Mouse (Mus musculus): ENCODE results near the gene P4ha3.
"Not testable (repeated sequence)": the region's sequence is repeated elsewhere in the genome, so short reads cannot be mapped to it uniquely, and the experiment has no call there.

The P4ha3 gene

DNA sequence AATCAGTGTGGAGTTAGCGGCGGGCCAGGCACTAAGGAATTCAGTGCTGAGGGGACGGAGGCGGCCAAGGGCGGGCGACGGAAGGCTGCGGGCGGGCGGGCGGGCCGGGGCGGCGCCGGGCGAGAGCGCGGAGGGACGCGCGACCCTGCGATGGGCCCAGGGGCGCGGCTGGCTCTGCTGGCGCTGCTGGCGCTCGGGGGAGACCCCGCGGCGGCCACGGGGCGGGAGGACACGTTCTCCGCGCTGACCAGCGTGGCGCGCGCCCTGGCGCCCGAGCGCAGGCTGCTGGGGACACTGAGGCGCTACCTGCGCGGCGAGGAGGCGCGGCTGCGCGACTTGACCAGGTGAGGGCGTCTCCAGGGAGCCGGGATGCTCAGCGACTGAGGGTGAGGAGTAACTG lies at the start of gene P4ha3:
P4ha3 (plus strand) TSS at position 138 of the 400 bp plus-strand sequence.
- peak in 1 of 2 experiments; percentile 31 for DNase-seq

DNA sequence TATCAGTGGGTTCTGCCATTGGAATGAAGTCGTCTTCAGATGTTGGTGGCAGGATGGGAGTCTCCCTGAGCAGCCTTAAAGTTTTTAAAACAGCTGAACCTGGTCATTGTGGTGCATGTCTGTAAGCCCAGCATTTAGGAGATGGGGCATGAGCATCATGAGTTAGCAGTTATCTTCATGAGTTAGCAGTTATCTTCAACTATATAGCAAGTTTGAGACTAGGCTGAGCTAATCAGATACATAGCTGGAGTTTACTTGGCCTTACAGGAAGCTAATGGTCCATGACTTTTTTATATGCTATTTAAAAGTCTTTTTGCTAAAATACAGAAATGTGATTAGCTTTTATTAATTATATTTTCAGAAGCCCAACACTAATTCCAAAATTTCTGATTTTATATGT lies 47.0 kb upstream of the P4ha3 start:
- no peak for DNase-seq

DNA sequence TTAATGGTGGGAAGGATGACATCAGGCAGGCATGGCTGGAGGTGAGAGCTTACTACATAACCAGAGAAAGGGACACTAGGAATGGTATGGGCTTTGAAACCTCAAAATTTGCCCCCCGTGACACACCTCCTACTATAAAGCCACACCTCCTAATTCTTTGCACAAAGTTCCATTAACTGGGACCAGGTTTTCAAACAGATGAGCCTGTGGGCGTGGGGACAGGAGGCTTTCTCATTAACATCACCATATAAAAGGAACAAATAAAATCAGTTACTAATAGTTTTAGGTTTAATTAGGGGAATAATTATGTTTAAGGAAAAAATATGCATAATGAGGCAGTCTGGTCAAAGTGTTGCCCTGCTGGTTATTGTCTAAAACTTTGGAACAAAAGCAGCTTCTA lies 44.7 kb upstream of the P4ha3 start:
- DNase-seq = no peak

DNA sequence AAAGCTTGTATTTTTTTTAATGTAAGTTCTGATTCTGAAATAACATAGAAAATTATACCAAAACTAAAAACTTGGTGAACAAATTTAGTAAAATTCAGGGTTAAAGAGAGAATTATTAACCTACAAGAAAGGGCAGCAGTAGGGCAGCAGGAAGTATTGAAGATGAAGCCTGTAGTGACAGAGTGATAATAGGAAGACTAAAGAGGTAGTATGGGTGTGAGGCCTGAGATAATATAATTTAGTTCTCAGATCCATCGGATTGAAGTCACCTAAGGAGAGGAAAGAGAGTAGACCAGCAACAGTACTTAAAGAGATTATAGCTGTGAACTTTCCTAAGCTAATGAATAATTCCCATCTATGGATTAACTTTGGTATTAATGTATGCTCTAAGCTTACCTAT lies 42.3 kb upstream of the P4ha3 start:
- DNase-seq = no peak

DNA sequence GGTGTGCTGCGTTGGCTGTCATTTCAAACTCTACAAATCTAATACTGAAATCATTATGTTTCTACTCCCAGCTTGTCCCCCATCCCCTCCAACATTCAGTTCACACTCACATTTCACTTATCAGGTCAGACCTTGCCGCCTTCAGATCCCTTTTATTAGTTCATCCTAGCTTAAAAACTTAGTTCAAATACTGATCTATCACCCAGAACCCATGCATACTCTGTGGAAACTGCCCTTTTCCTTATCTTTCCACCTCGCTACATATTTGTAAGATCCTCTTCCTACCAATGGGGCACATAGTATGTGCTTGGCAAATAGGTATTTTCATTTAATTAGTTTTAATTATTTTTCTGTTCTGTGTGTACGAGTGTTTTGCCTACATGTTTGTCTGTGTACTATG lies 41.1 kb upstream of the P4ha3 start:
- DNase-seq = no peak

DNA sequence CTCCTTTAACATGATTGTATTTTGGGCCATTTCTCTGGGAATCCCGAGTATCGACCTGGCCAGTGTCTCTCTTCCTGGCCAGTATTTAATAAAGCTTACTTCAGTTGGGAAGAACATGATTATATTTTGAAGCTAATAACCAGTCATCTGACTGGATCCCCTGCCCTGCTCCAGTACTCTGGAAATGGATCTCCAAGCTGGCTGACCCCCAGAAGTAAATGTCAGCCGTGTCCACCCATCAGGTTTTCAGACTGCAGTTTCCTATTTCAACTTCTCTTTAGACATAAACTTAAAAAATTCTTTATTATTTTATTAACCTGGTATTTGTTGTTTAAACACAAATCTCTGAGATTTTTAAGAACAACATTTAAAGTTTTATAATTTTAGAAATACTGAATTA lies 40.1 kb upstream of the P4ha3 start:
- no peak for DNase-seq

DNA sequence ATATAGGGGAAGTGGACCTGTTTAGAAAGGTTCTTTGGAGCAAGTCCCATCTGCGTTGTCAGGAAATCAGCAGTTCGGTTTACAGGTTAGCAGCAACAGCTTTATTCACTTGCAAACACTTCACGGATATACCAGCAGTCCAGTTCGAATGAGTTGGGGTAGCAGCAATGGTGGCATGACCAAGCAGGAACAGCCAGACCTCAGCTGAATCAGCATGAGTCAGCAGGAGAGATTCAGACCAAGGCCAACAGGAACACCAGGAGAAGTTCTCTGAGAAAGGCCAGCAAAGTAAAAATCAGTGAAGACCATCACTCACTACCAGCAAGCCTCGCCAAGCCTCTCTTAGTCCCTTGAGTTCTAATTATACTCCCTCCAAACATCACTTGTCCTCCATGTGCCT lies 34.7 kb upstream of the P4ha3 start:
- no peak for DNase-seq

DNA sequence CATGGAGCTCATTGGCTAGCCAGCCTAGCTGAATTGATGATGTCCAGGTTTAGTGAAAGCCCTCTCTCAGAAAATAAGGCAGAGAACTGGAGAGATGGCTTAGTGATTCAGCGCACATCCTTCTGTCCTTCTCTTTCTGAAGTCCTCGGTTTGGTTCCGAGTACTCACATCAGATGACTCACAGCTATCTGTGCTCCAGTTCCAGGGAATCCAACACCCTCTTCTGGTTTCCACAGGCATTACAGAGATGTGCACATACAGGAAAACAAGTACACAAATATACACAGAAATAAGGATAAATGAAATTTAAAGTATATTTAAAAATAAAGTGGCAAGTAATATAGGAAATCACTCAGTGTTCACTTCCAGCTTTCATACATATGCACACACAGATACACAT lies 23.0 kb upstream of the P4ha3 start:
- DNase-seq = no peak

DNA sequence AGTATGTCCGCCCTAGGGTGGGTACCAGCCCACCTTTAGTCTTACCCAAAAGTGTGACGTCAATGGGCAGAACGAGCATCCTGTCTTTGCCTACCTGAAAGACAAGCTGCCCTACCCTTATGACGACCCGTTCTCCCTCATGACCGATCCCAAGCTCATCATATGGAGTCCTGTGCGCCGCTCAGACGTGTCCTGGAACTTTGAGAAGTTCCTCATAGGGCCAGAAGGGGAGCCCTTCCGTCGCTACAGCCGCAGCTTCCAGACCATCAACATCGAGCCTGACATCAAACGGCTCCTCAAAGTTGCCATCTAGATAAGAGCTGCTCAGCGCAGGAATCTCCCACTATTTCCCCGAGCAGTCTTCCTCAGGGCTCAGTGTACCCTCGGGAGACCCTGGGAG lies 20.4 kb upstream of the P4ha3 start:
- DNase-seq = not testable (repeated sequence)

DNA sequence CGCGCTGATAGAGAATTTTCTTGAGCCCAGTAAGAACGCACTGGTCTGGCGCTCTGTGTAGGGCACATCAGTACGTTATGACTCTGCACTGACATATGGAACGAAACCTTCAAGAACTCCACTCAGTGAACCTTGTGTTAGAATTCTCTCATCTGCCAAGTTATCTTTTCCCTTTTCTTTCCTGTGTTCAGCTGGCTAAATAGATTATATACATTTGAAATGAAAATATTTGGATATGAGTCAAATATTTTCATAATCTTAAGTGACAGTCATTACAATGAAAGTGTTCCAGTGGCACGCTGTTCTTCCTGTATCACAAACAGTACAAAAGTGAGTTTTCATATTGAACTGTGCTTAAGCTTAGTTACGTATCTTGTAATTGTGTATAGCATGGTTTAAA lies 13.0 kb upstream of the P4ha3 start:
- DNase-seq = no peak

DNA sequence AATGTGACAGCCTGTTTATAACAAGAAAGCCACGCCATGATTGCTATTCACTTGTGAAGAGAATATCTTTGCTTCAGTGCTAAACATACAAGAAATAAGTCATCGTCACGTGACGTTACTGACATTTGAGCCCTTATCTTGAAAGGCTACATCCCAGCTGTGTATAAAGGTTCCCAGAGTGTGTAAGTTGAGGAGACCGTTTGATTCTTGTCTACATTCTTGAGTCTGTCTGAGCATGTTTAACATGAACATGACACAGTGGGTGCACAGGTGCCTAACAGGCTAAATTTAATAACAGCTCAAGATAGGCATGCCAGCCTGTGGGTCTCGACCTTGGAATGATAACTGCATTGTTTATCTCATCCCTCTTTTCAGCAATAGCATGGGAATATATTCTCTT lies 10.8 kb upstream of the P4ha3 start:
- no peak for DNase-seq

DNA sequence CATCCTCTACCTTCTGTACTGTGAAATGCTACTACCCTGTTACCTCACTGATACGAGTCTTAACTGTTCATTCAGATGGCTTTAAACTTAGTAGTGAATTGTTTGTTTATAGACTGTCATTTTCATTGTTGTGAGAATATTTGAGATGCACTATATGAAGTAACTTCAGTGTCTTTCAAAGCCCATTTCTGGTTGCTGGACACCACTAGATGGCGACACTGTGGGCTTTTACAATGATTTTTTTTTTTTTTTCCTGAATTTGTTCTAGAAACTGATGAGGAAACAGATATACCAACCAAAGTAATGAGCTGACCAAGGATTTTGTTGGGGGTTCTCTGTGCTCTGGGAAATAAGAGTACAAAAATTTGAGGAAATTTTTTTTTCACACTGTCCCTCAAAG lies 8.9 kb upstream of the P4ha3 start:
- peak in 1 of 2 experiments; percentile 51 for DNase-seq

DNA sequence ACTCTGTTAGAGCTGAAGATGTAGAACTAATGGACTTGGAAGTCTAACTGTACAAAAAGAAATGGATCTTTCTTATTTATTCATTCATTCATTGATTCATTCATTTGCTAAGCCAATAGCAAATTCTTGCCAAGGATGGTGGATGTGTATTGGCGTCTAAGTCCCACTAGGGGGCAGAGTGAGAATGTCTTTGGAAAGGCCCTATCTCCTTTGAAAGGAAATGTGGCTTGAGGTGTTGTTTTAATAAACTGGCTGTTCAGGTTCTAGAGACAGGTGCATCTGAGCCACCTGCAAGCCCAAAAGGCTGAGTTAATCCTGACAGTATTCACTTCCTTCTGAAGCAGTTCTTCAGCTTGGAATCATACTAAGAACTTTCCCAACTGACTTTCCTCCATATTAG lies 5.5 kb upstream of the P4ha3 start:
- peak; percentile 41 to 50 for DNase-seq

DNA sequence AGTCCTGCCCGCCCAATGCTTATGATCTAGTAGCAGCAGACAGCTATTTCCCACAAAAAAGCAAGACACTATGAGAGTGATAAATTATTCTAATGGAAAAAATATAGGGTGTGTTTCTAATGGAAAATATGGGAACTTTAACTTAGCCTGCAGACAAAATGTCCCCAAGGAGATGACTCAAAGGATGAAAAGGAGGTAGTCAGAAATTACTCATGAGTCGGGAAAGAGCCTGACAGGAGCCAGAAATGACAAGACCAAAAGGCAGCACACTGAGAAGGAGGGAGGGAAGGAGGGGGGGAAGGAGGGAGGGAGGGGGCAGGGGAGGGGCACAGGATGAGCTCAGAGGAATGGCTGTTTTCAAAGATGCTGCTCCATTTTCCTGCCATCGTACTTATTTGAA lies 3.7 kb upstream of the P4ha3 start:
- DNase-seq = no peak

DNA sequence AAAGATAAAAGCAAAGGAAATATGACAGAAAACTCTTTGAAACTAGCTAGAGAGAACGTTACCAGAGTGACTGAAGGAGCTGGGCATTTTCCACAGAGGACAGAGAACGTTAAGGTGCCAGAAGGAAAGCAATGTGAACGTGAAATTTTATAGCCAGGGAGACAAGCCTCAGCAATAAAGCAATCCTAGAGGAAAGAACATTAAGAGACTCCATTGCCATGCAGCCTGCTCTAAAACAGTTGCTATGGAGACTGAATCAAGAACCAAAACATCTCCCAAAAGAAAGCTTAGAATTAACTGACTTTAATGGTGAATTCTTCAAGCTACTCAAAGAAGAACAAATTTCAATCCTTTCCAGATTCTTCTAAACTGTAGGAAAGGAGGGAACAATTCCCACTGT lies 2.0 kb upstream of the P4ha3 start:
- DNase-seq = no peak

DNA sequence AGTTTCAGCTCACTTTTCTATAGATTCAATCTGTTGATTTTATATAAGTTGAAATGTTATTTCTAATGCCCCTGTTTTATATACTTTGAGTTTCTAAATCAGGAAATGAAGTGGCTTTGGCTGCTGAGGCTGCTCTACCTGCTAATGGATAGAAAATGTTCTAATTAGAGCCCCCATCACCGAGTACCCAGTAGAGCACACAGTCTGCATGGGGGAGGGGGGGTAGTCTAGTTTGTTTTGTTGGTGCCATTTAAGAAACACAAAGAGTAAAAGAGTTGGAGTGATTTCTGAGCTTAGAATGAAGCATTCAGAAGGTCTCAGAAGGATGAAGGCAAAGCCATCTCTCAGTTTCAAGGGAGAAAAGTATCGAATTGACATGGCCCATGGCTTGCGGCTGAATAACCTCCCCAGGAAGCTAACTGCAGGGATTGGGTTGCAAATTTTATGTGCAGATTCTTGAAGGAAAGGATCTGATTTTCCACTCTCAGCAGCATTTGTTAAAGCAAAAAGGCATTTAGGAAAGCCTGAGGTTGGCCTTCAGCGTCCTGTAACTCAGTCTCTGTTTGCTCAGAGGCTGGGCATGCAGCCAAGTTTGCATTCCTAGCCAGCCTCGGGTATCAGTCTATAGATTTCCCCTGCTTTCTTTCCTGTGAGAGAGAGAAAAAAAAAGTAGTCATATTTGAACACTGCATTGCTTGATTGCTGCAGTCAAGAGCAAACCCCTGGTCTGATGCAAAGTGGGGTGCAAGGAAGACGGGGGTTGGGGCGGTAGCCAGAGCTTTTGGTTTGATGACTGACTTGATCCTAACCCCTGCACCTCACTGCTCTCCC lies 2.6 kb downstream of the P4ha3 start:
- DNase-seq = peak; percentile 31 to 72

DNA sequence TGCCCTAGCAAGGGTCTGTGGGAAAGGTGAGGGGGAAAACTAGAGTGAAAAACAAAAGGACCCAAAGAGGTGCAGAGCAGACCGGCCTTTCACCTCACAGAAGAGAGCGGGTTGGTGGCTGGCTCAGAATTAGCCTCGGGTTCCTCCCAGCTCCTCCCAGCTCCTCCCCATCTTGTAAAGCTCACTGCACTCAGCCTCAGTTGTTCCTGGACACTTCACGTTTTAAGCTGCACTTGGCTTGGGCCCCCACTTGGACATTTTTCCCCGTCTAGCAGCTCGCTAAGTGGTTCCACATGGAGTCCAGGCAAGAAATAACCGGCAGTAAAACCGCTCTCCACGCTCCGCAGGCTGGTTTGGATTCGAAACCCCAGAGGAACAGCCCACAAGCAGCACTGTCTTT lies 3.3 kb downstream of the P4ha3 start:
- DNase-seq = no peak

DNA sequence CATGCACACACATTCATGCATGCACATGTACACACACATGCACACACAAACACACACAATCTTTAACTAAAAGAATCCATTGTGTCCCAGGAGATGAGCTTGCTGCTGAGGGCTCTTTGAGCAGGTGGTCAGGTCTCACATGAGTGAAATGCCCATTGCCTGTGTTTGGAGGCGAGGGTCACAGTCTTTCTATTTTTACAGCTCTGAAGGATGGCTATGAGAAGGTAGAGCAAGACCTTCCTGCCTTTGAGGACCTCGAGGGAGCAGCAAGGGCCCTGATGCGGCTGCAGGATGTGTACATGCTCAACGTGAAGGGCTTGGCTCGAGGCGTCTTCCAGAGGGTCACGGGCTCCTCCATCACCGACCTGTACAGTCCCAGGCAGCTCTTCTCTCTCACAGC lies 8.2 kb downstream of the P4ha3 start:
- no peak for DNase-seq

DNA sequence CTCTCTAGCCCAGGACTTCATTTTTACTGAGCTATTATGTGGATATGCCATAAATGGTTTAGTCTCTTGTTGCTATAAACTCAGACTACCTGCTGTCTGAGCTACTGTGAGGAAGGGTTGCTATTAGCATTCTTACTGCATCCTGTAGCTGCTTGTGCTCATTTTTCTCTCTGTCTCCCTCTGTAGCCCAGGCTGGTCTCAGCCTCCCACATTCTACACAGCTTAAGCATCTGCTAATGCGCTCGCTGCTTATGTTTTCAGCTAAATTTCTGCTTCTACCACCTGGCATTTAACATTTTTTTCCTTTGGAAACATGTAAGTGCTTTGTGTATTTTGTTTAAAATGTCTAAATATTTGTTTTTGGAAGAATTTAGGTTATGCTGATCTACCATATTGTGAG lies 10.4 kb downstream of the P4ha3 start:
- no peak for DNase-seq

DNA sequence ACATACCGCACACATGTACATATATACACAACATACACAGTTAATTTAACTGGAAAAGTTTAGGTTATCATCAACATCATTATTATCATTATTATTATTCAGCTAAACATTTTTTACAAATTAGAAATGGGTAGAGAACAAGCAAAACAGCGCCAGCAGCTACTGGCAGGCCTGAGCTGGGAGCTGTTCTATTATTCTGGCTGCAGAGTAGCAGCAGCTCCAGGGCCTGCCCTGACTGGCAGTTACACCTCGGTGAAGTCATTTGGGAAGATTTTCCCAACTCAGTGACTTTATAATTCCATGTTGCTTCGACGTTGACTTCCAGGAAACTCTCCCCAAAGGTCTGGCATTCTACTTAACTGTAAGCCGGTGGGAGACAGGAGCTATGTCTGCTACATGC lies 11.4 kb downstream of the P4ha3 start:
- no peak for DNase-seq

DNA sequence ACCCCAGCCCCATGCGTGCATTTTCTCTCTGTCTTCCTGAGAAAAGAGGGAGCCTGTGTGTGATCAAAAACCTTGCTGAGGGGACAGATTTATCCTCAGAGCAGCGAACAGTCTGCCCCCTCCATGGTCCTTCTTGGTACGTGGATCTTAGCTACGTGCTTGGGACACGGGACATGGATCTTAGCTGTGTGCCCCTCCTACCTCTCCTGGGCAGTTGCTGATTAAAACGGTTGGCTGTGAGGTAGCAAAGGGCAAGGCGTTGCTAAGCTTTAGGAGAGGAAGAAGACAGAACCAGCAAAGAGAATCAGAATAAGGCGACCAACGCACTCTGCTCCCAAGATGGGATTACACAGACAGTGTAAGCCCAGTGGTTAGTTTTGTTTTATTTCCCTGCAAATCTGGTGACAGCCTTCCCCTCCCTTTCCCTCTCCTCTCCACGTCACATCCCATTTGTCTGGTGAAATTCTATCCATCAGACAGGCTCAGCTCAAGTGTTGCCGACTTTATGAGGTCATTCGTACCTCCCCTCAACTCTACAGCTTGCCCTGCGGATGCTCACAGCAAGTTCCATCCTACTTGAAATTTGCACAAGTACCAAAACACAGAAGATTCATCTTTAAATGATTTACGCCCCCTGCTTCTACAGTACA lies 13.7 kb downstream of the P4ha3 start:
- no peak for DNase-seq

DNA sequence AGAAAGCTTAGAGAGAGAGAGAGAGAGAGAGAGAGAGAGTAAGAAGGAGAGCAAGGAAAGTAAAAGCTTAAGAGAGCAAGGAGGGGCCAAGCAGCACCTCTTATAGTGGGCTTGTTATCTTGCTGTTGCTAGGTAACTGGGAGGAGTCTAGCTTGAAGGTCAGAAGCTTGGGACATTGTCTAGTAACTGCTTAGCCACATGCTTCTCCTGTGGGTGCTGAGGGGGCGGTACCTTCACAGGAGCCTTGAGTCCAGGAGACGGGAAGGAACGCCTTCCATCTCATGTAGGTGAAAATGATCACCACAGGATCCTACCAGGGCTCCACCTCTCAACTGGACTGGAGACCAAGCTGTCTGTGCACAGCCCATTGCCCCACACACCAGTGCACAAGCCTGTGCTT lies 16.1 kb downstream of the P4ha3 start:
- no peak for DNase-seq

DNA sequence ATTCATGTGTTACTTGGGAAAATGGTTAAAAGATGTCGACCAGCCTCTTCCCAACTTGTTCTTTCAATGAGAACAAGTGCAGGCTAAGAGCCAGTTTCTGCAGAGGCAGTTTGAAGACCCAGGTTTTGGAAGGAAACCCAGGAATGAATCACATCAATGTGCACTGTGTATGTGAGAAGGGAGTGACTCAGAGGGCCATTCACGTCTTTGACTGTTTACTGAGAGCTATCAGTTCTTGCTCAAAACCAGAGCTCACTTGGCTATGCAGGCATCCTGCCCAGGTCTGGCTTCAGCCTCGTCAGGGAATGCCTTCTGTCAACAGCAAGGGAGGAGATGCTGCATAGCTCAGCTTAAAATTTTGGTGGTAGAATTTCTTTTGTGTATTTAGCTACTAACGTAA lies 17.0 kb downstream of the P4ha3 start:
- DNase-seq = no peak

DNA sequence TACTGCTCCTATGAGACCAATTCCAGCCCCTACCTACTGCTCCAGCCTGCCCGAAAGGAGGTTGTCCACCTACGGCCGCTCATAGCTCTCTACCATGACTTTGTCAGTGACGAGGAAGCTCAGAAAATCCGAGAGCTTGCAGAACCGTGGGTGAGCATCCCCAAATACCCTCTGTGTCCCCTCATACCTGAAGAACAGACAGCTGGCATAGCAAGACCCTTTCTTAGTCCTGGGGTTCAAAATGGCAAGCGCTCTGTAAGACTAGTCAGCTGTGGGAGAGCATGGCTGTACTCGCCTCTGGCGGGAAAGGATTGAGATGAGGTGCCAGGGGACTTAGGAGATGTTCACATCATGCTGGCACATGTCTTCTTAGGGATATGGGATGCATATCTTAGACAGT lies 20.6 kb downstream of the P4ha3 start:
- no peak for DNase-seq
